8 mouse cellular contexts compared by ENCODE assay signal in genomic region chr5:109797017-109797416, GRCm38 (mm10). TPM values are rescaled to one million over a fixed set of nuclear protein-coding genes. Genes with fewer than 3 reads are reported as not detected.
DNase-seq lines count a peak whose midpoint lies in the region; ATAC-seq and TF ChIP-seq lines count a peak whose summit lies in the region.
"Not testable (repeated sequence)": the region's sequence is repeated elsewhere in the genome, so short reads cannot be mapped to it uniquely, and the experiment has no call there.

No protein-coding gene starts in this region.

- ATAC-seq in forebrain, postnatal 0 days, result 0 out of 2 replicates have a peak, but pooled peaks have one; percentile 29
- peak; percentile 63 for ATAC-seq in intestine, embryonic 15.5 days
- ATAC-seq in intestine, postnatal 0 days, result peak; percentile 68
- ATAC-seq in midbrain, embryonic 13.5 days, result 0 out of 2 replicates have a peak, but pooled peaks have one; percentile 1
- 0 out of 2 replicates have a peak, but pooled peaks have one; percentile 47 for ATAC-seq in neural tube, embryonic 13.5 days (ENCODE audit: low read depth)

- not testable (repeated sequence) for H3K9me3 ChIP-seq in forebrain, postnatal 0 days (ENCODE audit: low read length); intestine, embryonic 15.5 days; intestine, postnatal 0 days (ENCODE audit: control insufficient read depth); midbrain, embryonic 13.5 days; neural tube, embryonic 13.5 days

- not testable (repeated sequence) for H3K4me3 ChIP-seq in forebrain, postnatal 0 days (ENCODE audit: low read depth, low read length); intestine, embryonic 15.5 days (replicated peaks); intestine, postnatal 0 days (ENCODE audit: low read depth, low read length); midbrain, embryonic 13.5 days (replicated peaks); neural tube, embryonic 13.5 days

- H3K4me1 ChIP-seq in forebrain, postnatal 0 days (ENCODE audit: insufficient read depth); intestine, embryonic 15.5 days (replicated peaks); intestine, postnatal 0 days (replicated peaks; ENCODE audit: control insufficient read depth, insufficient read depth, low read length); midbrain, embryonic 13.5 days (replicated peaks); neural tube, embryonic 13.5 days (replicated peaks): not testable (repeated sequence)

- peak; percentile 10 for DNase-seq in A20 (ENCODE audit: low read depth, low spot score)
- peak; percentile 7 for DNase-seq in ES-CJ7 (ENCODE audit: low read depth, low spot score)
- DNase-seq in R1 (ENCODE audit: low read depth, low spot score), result peak; percentile 18
- DNase-seq in forebrain, postnatal 0 days, result not testable (repeated sequence)

- not testable (repeated sequence) for H3K27me3 ChIP-seq in forebrain, postnatal 0 days (ENCODE audit: insufficient read depth, low read length); intestine, embryonic 15.5 days (replicated peaks); intestine, postnatal 0 days (replicated peaks; ENCODE audit: control insufficient read depth, insufficient read depth, low read length); midbrain, embryonic 13.5 days; neural tube, embryonic 13.5 days

- H3K9ac ChIP-seq in forebrain, postnatal 0 days; intestine, embryonic 15.5 days; intestine, postnatal 0 days (ENCODE audit: low read depth, low read length); midbrain, embryonic 13.5 days (replicated peaks); neural tube, embryonic 13.5 days: not testable (repeated sequence)

- H3K4me2 ChIP-seq in forebrain, postnatal 0 days (ENCODE audit: low read depth); intestine, embryonic 15.5 days (replicated peaks); intestine, postnatal 0 days (replicated peaks; ENCODE audit: low read depth); midbrain, embryonic 13.5 days (replicated peaks); neural tube, embryonic 13.5 days: not testable (repeated sequence)

- not testable (repeated sequence) for TF ChIP-seq CTCF in forebrain, postnatal 0 days (IDR thresholded peaks at IDR 0.05; ENCODE audit: low read depth); intestine, postnatal 0 days (IDR thresholded peaks at IDR 0.05; ENCODE audit: low read depth)

- WGBS in forebrain, postnatal 0 days, result 91% methylated on average over 3 of the region's 3 CpGs
- WGBS in intestine, embryonic 15.5 days, result 85% methylated on average over 3 of the region's 3 CpGs
- WGBS in intestine, postnatal 0 days, result 70% methylated on average over 3 of the region's 3 CpGs
- WGBS in midbrain, embryonic 13.5 days, result 92% methylated on average over 3 of the region's 3 CpGs
- 100% methylated on average over 3 of the region's 3 CpGs for WGBS in neural tube, embryonic 13.5 days

- H3K36me3 ChIP-seq in forebrain, postnatal 0 days (ENCODE audit: insufficient read depth); intestine, embryonic 15.5 days; intestine, postnatal 0 days (ENCODE audit: control insufficient read depth, insufficient read depth); midbrain, embryonic 13.5 days; neural tube, embryonic 13.5 days: not testable (repeated sequence)

- not testable (repeated sequence) for H3K27ac ChIP-seq in forebrain, postnatal 0 days (ENCODE audit: low read depth, low read length); intestine, embryonic 15.5 days; intestine, postnatal 0 days (ENCODE audit: low read depth, low read length); midbrain, embryonic 13.5 days; neural tube, embryonic 13.5 days (replicated peaks)

RNA-seq across cellular contexts. Expression of gene 4930522L14Rik, which starts 45.3 kb away (rescaled TPM):
- 1.5 and 1.6 TPM in 2 replicates for total RNA-seq in forebrain, postnatal 0 days (2014; rRNA removed)
- 4.2 and 5.4 TPM in 2 replicates for polyA plus RNA-seq in forebrain, postnatal 0 days (2015; fragmentation: Nextera tagmentation; extraction: Ambion mirVana)
- 11.1 and 13.2 TPM in 2 replicates for polyA plus RNA-seq in intestine, embryonic 15.5 days (2015; fragmentation: Nextera tagmentation; extraction: Ambion mirVana)
- 8.4 and 11.6 TPM in 2 replicates for polyA plus RNA-seq in intestine, postnatal 0 days (2015; fragmentation: Nextera tagmentation; extraction: Ambion mirVana)
- polyA plus RNA-seq in midbrain, embryonic 13.5 days (2015; fragmentation: Nextera tagmentation; extraction: Ambion mirVana), result 4.0 and 5.0 TPM in 2 replicates
- polyA plus RNA-seq in neural tube, embryonic 13.5 days (2015; fragmentation: Nextera tagmentation; extraction: Ambion mirVana), result 4.5 and 4.6 TPM in 2 replicates

Comparison
In these comparisons a context has a peak if more than half of its experiments do, and no peak if none do; other contexts are left out.
1. ATAC-seq: peak in every context shown above with its lines; median percentile 68 in intestine, postnatal 0 days; 63 in intestine, embryonic 15.5 days; 47 in neural tube, embryonic 13.5 days; 29 in forebrain, postnatal 0 days; 1 in midbrain, embryonic 13.5 days.